Mouse (Mus musculus) T-helper 17 cell (primary cell): ENCODE data around the gene Lef1.

Experiments
- in situ Hi-C, 2 experiments: fragments of 300-600 bp; cut with MboI, MseI; formaldehyde crosslinking; loops; 1 replicate in 1 of 2; 2 replicates in 1 of 2; pipeline ENCODE4 v1.15.1; 2025; ENCODE audit warnings: high pct_unique_total_duplicates in 2 of 2

Gene Lef1

GRCm38 (mm10) chr3:131169161-131169560 lies 58.9 kb downstream of the Lef1 start:
- in situ Hi-C loops: loop anchor here in 1 of 2 experiments (25.0 kb wide), 1 partner anchor 1857 kb away; no protein-coding TSS in a partner anchor

GRCm38 (mm10) chr3:131170099-131170643 lies 59.9 kb downstream of the Lef1 start:
- in situ Hi-C loops: loop anchor here in 1 of 2 experiments (5.0 to 25.0 kb wide), 2 partner anchors 37 to 1858 kb away; no protein-coding TSS in a partner anchor

- in situ Hi-C loops: loop anchor here in 1 of 2 experiments (5.0 to 25.0 kb wide), 2 partner anchors 36 to 1859 kb away; no protein-coding TSS in a partner anchor
Measured at GRCm38 (mm10) chr3:131171292-131171960, 61.2 kb downstream of the Lef1 start.

- in situ Hi-C loops: loop anchor here in 1 of 2 experiments (5.0 to 25.0 kb wide), 2 partner anchors 35 to 1860 kb away; no protein-coding TSS in a partner anchor
Measured at GRCm38 (mm10) chr3:131172293-131172692, 62.0 kb downstream of the Lef1 start.

DNA sequence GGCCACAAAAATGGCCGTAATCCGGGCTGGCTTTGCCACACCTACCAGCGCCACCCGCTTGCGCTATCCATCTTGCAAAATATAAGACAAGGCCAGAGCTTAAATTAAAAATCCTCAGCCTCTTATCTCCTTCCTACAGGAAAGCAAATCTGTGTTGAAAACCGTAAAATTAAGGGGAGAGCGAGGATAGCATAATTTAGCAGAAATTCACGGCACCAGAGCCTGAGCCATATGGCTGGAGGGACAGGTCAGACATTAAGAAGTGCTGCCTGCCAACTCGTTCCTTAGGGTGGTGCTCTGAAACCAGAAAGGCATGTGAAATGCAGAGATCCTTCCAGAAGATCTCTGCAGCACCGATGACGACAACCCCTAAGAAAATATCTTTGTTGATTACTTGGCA lies 70.7 kb downstream of the Lef1 start:
- in situ Hi-C loops: no loop called here

DNA sequence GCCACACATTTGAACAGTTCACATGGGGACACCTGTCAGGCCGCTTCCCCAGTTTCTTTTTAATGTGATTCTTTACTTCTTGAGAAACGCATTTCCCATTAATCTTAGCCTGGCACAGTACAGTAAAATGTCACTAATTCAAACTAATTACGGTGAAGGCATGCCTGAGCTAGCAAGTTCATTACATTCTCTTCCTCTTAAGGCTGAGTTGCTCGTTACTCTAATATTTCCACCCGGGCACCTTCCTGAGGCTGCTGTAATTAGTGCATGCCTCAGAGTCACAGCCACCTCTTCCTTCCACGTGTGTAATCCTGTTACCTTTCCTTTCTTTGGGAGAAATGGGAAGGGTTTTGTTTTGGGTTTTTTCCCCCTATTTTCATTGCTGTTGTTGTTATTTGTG lies 71.9 kb downstream of the Lef1 start:
- in situ Hi-C loops: no loop called here

DNA sequence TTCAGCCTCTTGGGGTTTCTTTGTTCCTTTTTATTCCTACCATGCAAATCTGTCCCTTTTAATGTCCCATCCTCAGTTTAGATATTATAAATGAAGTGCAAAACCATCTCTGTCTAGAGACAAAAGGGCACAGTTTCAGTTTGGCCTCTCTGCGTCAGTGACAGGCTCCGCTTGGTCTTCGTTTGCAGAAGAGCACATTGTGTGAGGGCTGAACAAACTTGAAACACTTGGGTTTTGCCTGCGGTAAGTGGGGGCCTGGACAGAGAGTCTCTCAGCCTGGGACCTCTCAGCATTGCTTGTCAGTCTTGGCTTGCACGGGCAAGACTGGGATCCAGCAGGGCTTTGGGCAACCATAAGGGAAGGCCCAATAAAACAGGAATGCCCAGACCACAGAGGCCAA lies 75.9 kb downstream of the Lef1 start:
- in situ Hi-C loops: no loop called here

DNA sequence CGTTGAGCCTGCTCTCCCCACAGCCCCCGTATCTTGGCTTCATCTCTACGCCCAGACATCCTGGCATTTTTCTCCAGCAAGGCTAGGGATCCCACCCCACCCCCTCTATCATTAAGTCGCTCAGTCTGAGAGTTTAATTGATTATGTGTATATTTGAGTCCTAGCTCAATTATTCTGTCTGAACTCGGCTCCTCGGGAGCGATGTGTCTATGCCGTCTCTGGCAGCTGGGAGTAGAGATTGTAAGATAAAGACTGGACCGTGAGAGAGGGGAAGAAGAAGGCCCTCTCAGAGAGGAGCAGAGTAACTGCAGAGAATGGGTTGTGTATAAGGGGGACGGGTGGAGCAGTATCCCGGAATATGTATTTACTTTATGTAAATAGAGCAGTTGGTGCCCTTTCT lies 80.0 kb downstream of the Lef1 start:
- in situ Hi-C loops: no loop called here

- in situ Hi-C loops: no loop called here
Measured at GRCm38 (mm10) chr3:131190671-131191367, 80.5 kb downstream of the Lef1 start.

DNA sequence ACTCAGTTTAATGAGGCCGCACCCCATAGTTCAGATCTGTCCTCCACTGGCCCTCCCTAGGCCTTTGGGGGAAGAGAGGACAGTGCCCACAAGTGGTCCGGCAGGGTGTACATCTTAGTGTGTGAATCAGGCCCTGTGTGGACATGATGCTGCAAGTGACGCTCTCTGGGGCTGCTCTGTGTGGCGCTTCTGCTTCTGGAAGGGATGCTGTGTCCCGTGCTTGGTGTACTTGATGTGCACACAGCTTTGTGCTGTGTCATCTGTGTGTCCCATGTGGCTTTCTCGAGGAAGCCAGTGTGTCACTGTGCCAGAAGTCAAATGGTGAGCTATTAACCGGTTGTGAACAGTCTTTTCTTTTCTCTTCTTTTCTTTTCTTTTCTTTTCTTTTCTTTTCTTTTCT lies 81.2 kb downstream of the Lef1 start:
- in situ Hi-C loops: no loop called here

DNA sequence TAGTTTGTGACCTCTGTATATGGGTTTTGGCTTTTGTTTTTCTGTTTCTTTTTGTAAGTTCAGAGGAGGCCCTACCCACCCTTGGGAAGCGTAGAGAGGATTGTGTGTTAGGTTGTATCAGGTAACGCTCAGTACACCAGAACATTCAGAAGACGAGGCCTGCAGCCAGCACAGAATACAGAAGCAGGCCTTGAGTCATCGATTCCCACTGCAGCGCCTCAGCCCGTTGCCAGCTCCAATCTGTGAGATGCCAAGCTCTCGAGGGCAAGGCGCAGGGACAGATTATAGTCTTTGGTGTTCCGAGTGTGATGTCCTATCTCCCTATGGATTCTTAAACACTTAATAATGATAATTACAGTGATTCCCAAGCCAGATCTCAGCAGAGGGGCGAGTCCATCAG lies 85.8 kb downstream of the Lef1 start:
- in situ Hi-C loops: no loop called here

- in situ Hi-C loops: no loop called here
Measured at GRCm38 (mm10) chr3:131196507-131197019, 86.3 kb downstream of the Lef1 start.

GRCm38 (mm10) chr3:131198991-131199390 lies 88.7 kb downstream of the Lef1 start:
- in situ Hi-C loops: no loop called here

DNA sequence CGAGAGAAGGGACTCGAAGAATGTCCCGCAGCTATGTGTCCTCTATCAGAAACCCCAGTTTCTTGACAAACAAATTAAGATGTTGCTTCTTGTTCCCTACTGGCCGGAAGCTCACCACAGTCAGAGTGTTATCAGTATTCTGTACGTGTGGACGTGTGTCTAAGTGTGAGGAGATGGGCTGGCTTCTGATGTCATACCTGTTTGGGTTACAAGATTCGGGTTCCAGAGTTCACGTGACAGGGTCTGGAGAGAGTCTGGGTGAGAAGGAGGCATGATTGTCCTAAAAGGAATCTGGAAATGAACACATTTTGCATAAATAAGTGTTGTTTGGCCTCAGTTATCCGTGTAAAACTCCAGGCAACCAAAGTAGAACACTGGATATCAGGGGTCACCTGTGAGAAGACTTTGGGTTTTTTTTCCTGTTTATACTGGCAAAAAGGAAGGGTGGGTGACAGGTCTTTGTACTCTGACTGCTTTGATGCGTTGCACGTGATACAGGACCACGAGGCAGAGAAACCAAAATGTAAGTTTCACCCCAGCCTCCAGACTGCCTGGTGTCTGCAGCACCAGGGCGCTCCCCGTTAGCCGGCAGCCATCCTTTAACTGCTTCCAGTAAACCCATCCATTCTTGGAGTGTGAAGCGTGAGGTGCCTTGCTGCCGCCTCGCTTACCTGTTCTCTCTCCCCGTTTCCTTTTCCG lies 89.5 kb downstream of the Lef1 start:
- in situ Hi-C loops: no loop called here

- in situ Hi-C loops: no loop called here
Measured at GRCm38 (mm10) chr3:131202311-131202710, 92.0 kb downstream of the Lef1 start.

DNA sequence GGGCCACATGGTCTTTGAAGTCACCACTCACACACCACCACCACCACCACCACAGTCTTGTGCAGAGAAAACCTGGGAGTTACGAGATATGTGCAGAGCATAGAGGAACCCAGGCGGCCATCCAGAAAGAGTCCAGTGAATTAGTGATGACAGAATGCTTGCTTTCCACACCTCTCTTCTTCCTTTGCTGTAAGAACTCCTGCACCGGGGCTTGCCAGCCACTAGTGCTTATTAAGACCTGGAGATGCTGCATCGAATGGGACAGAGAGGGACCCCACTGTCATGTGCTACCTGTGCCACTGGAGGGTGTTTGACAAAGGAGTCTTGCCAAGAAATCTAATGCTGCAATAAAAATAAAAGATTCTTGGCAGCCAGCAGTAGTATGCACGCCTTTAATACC lies 97.6 kb downstream of the Lef1 start:
- in situ Hi-C loops: loop anchor here in 1 of 2 experiments (5.0 kb wide), 2 partner anchors 36 to 76 kb away; no protein-coding TSS in a partner anchor

GRCm38 (mm10) chr3:131208265-131208891 lies 98.1 kb downstream of the Lef1 start:
- in situ Hi-C loops: loop anchor here in 1 of 2 experiments (5.0 kb wide), 2 partner anchors 36 to 76 kb away; no protein-coding TSS in a partner anchor

- in situ Hi-C loops: no loop called here
Measured at GRCm38 (mm10) chr3:131212200-131212599, 101.9 kb downstream of the Lef1 start.

DNA sequence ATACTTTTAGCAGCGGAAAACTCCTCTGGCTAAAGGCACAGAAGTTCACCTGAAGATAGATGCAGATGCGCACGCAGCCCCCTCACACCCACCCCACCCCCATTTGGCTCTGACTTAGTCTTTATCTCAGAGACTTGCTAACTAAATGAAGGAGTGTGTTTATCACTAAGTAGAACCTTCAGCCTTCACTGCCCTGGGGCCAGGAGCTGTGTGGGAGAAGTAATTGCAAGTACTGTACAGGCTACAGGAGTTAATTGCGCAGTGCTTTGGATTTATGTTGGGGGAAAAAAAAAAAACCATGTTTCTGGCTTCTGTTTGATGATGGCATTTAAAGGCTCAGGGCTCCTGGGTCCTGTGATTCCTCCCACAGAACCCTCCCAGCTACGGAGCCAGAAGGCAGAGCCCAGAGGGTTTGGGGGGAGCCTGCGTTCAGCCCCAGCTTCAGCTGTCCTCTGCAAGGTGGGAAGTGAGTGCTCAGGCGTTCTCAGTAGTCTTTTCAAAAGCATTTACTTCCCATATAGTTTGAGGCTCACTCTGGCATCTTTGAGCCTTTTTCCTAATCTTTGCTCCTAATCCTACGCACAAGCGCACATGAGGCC lies 103.9 kb downstream of the Lef1 start:
- in situ Hi-C loops: no loop called here

DNA sequence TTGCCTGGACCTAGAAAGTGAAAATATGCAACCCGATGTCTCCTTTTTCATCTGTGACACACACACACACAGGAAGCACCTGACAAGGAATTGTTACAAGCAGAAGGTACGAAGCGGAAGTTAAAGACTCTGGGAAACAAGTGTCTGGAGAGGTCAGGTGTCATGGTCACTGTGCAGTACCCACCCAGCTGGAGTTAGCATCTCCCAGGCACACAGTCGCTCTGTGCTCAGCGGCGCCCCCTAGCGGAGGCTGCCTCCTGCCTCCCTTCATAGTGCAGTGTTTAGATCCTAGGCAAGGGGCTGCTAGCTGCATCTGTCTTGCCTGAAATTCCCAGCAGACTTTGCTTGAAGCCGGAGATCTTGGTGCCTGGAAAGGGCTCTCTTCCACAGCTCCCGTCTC lies 104.6 kb downstream of the Lef1 start:
- in situ Hi-C loops: no loop called here
